Mouse (Mus musculus) stomach, embryonic 14.5 days (tissue): ENCODE results near the gene Myo10. TPM values are rescaled to one million over a fixed set of nuclear protein-coding genes. Genes with fewer than 3 reads are reported as not detected.

Experiments used
- ATAC-seq: fragments of 200-750 bp; cut with Nextera tagmentation; 2 replicates; pipeline ENCODE4 v1.8.0; 2017; ENCODE audit warnings: low read depth, moderate TSS enrichment; ENCODE audit not compliant: insufficient number of reproducible peaks, insufficient read depth, low FRiP score
- H3K27ac ChIP-seq: fragments of 300-500 bp; sonication (generic); 2 replicates; pipeline ENCODE4 v1.5.1; 2014; ENCODE audit warnings: mild to moderate bottlenecking, low read length, moderate library complexity, mixed read lengths
- H3K27me3 ChIP-seq: fragments of 300-500 bp; sonication (generic); 2 replicates; pipeline ENCODE4 v1.6.1; 2014; ENCODE audit warnings: low read length, control low read depth, mixed read lengths; ENCODE audit not compliant: control insufficient read depth, insufficient read depth
- H3K36me3 ChIP-seq: fragments of 300-500 bp; sonication (generic); 2 replicates; pipeline ENCODE4 v1.6.1; 2014; ENCODE audit warnings: mild to moderate bottlenecking, control low read depth, low read length, moderate library complexity, mixed read lengths; ENCODE audit not compliant: control insufficient read depth, insufficient read depth
- H3K4me1 ChIP-seq: fragments of 300-500 bp; sonication (generic); 2 replicates; pipeline ENCODE4 v1.6.1; 2014; ENCODE audit warnings: low read length, control low read depth, mixed read lengths; ENCODE audit not compliant: control insufficient read depth, insufficient read depth
- H3K4me2 ChIP-seq: fragments of 300-500 bp; sonication (generic); replicated peaks from 2 replicates; pipeline ENCODE4 v1.6.1; 2014; ENCODE audit warnings: low read depth, low read length, control low read depth
- H3K4me3 ChIP-seq: fragments of 300-500 bp; sonication (generic); 2 replicates; pipeline ENCODE4 v1.5.1; 2014; ENCODE audit warnings: low read depth, low read length, control low read depth
- H3K9ac ChIP-seq: fragments of 300-500 bp; sonication (generic); replicated peaks from 2 replicates; pipeline ENCODE4 v1.6.1; 2014; ENCODE audit warnings: low read depth, mild to moderate bottlenecking, control low read depth, low read length, moderate library complexity, mixed read lengths
- H3K9me3 ChIP-seq: fragments of 300-500 bp; sonication (generic); 2 replicates; pipeline ENCODE4 v1.6.1; 2016; ENCODE audit warnings: low read depth, low read length, control low read depth; ENCODE audit not compliant: control insufficient read depth
- WGBS: fragments of 180-500 bp; shearing (Covaris S2); extraction: QIAGEN DNeasy Blood & Tissue Kit; methylation state at CpG from one replicate; pipeline ENCODE4 v1.1.7; 2014; 5-methylcytosine and 5-hydroxymethylcytosine counted together
- polyA plus RNA-seq: library from polyadenylated mRNA; unstranded; fragments of >200 nt; fragmentation: Nextera tagmentation; extraction: Ambion mirVana; gene quantifications from 2 replicates; pipeline ENCODE4 v1.2.1, GENCODE M21; 2014

The Myo10 gene
- polyA plus RNA-seq, 1 experiment from 2014 or later: 48.0 TPM

DNA sequence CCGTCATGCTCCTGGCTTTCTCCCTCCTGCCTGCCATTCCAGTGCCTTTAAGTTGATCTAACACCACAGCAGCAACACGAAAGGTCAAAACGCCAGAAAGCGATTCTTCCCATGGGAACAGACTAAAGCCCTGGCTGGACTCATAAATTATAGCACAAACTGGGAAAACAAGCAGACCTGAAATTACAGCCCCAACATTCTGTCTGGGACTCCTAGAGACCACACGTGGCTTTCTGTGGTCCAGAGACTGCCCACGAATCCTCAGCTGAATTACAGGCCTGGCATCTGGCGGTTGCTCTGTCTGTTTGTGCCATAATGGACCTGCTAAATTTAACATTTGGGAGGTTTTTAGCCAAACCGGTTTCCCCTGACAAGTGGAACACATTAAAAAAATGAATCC, 171.8 kb downstream of the Myo10 start:
- Histone ChIP-seq H3K9ac (no peak overlapping the region), H3K27ac (no peak overlapping the region), H3K4me1 (no peaks in the 10 kb centered on the region), H3K9me3 (no peaks in the 10 kb centered on the region), H3K27me3 (no peaks in the 10 kb centered on the region), H3K36me3 (peaks cover 56% of the 10 kb centered on the region), H3K4me2 (no peak overlapping the region), H3K4me3 (no peak overlapping the region)
- ATAC-seq: no peak
- whole genome bisulfite sequencing: 87% methylated on average over 8 of the region's 8 CpGs

DNA sequence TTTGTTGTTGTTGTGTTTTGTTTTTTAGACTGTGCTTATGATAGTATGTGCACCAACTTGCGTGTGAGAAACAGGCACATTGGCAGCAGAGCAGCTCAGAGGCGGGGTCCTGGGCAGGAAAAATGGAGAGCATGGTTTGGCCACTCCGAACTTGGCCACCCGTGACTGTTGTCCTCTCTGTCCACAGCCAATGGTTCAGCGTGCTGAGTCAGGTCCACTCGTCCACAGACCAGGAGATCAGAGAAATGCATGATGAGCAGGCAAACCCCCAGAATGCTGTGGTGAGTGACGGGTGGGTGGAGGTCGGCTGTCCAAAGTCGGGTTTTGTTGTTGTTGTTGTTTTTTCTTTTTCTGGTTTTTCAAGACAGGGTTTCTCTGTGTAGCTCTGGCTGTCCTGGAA, 173.2 kb downstream of the Myo10 start:
- 96% methylated on average over 9 of the region's 9 CpGs for WGBS
- no peak overlapping the region for H3K27ac ChIP-seq
- H3K4me3 ChIP-seq: no peak overlapping the region
- H3K4me2 ChIP-seq: no peak overlapping the region
- H3K9me3 ChIP-seq: no peaks in the 10 kb centered on the region
- no peaks in the 10 kb centered on the region for H3K27me3 ChIP-seq
- H3K36me3 ChIP-seq: peaks cover 49% of the 10 kb centered on the region
- no peak for ATAC-seq
- H3K9ac ChIP-seq: no peak overlapping the region
- no peaks in the 10 kb centered on the region for H3K4me1 ChIP-seq

DNA sequence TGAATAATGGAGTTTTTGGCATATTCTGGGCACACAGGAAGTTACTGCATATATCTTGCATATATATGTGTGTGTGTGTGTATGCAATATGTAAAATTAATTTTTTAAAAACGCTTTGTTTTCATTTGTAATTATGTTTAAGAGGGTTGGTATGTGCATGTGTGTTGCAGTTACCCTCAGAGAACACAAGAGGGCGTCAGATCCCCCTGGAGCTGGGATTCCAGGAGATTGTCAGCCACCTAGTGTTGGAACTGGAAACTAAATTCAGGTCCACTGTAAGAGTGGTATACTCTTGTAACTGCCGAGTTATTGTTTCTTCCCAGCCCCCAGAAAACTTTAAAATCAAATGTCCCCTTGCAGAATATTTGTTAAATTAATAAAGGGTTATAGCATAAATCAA, 174.0 kb downstream of the Myo10 start:
- Histone ChIP-seq H3K4me1 (no peaks in the 10 kb centered on the region), H3K9ac (no peak overlapping the region), H3K27ac (no peak overlapping the region), H3K9me3 (no peaks in the 10 kb centered on the region), H3K36me3 (peaks cover 50% of the 10 kb centered on the region), H3K27me3 (no peaks in the 10 kb centered on the region), H3K4me3 (no peak overlapping the region), H3K4me2 (no peak overlapping the region)
- 66% methylated on average over 3 of the region's 3 CpGs for WGBS
- ATAC-seq: no peak

DNA sequence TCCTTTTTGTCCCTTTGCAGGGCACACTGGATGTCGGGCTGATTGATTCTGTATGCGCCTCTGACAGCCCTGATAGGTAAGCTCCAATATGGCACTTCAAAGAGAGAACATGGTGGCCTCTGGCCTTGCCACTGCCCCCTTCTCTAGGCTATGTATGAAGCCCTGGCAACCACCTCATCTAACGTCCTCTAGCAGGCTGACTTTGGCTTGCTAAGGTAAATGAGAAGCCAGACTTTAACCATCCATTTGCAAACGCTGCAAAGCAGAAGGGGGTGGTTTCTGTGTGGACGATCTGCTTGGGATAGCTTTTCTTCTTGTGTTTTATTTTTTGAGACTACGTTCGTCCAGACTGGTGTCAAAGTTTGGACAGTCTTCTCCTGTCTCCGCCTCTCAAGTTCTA, 174.9 kb downstream of the Myo10 start:
- Histone ChIP-seq H3K27me3 (no peaks in the 10 kb centered on the region), H3K4me1 (no peaks in the 10 kb centered on the region), H3K9ac (no peak overlapping the region), H3K4me3 (no peak overlapping the region), H3K27ac (no peak overlapping the region), H3K9me3 (no peaks in the 10 kb centered on the region), H3K4me2 (no peak overlapping the region), H3K36me3 (peaks cover 54% of the 10 kb centered on the region)
- 78% methylated on average over 8 of the region's 8 CpGs for WGBS
- no peak for ATAC-seq

DNA sequence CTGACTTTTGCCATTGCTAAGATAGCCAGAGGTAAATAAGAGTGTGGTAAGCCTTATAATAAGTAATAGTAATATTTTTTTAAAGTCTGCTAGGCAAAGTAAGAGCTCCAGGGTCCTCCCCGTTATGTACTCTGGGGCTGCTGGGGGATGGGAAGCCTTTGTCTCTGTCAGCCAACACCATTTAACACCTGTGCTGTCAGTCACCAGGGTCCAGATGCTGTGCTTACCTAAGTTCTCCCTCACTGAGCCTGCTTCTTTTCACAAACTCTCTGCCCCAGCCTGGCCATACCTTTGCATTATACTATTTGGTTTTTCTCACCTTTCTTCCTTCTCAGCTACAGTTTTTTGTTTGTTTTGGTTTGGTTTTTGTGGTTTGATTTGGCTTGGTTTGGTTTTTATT, 175.6 kb downstream of the Myo10 start:
- Histone ChIP-seq H3K9me3 (no peaks in the 10 kb centered on the region), H3K9ac (no peak overlapping the region), H3K27ac (no peak overlapping the region), H3K27me3 (no peaks in the 10 kb centered on the region), H3K4me2 (no peak overlapping the region), H3K4me3 (no peak overlapping the region), H3K4me1 (no peaks in the 10 kb centered on the region), H3K36me3 (peaks cover 56% of the 10 kb centered on the region)
- ATAC-seq: no peak
- 65% methylated on average over 1 of the region's 1 CpGs for WGBS

DNA sequence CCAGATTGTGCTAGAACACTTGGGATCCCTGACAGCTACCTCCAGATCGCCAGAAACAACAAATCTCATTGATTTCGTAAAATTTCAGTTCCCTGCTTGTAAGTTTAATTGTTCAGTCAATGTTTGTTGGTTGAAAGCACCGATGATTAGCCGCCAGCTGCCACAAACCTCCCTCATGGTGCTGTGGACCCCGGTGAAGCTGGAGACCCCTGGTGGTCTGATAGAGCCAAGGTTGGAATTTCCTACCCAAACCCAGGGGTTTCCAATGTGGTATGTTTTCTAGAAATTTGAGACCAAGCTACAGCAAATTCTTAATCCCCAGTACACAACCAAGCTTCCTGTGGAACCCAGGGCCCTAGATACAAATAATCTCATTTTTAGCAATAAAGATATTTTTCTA, 179.4 kb downstream of the Myo10 start:
- ATAC-seq: no peak
- H3K27ac ChIP-seq: no peak overlapping the region
- no peaks in the 10 kb centered on the region for H3K9me3 ChIP-seq
- no peak overlapping the region for H3K4me2 ChIP-seq
- no peaks in the 10 kb centered on the region for H3K4me1 ChIP-seq
- WGBS: 85% methylated on average over 5 of the region's 5 CpGs
- H3K27me3 ChIP-seq: no peaks in the 10 kb centered on the region
- no peak overlapping the region for H3K4me3 ChIP-seq
- H3K36me3 ChIP-seq: peaks cover 64% of the 10 kb centered on the region
- H3K9ac ChIP-seq: no peak overlapping the region

DNA sequence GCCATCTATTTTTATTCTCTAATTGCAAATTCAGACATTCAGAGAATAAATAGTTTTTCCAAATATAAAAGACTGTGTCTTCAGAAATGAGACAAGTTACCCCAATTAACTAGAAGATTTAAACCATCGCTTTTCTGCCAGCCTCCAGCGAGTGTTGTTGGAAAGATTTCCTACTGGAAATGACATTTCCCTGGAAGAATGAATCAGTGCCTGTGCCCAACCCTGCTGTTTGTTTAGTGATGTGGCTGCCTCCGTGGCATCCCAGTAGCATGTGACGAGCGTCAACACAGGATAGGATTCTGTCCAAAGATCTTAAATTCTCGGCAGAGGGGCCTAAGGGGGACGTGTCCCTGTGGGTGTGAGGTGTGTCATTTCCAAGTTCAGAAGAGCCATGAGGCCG, 179.9 kb downstream of the Myo10 start:
- no peak for ATAC-seq
- 87% methylated on average over 8 of the region's 8 CpGs for WGBS
- peaks cover 69% of the 10 kb centered on the region for H3K36me3 ChIP-seq
- no peak overlapping the region for H3K27ac ChIP-seq
- H3K9me3 ChIP-seq: no peaks in the 10 kb centered on the region
- H3K27me3 ChIP-seq: no peaks in the 10 kb centered on the region
- H3K4me3 ChIP-seq: no peak overlapping the region
- no peak overlapping the region for H3K9ac ChIP-seq
- H3K4me1 ChIP-seq: no peaks in the 10 kb centered on the region
- no peak overlapping the region for H3K4me2 ChIP-seq

DNA sequence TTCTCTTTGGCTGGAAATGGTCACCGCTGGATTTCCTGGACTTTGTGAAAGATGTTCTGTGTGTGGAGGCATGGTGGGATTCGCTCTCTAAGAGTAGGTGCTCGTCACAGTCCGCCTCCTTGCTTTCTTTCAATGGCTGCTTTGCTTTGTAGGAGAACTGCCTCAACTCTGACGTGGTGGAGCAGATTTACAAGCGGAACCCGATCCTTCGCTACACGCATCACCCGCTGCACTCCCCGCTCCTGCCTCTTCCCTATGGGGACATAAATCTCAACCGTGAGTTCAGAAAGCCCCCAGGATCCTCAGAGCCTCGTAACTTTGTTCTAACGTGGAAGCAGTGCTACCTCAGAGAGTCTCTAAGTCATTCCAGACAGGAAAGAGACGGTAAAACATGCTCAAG, 180.8 kb downstream of the Myo10 start:
- H3K27ac ChIP-seq: no peak overlapping the region

DNA sequence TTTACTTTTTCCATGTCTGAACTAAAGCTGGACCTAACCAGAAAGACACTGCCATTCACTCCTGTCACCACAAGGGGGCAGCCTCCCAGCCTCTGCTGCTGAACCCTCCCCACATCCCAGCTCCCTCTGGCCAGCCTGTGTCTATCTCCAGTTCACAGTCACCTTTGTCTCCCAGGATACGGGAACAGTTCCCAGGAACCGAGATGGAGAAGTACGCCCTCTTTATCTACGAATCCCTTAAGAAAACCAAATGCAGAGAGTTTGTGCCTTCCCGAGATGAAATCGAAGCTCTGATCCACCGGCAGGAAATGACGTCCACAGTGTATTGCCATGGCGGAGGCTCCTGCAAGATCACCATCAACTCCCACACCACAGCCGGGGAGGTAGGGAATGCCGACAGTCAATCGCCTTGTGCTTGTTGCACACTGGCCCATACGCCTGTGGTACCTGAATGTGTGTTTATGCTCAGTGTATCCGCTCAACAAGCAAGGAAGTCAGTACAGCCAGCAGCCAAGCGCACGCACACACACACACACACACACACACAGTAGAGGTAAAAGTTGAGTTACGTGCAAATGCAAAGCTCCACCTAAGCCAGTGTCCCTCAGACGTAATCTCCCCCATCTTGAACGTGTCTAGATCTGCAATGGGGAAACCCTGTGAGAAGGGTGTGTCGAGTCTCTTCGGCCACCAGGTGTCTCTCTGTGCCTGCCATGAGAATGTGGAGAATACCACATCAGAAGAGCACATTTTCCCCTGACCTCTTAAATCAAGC, 183.2 kb downstream of the Myo10 start:
- no peak for ATAC-seq
- 84% methylated on average over 21 of the region's 21 CpGs for WGBS

More for the DNA sequence above, 180.8 kb downstream of the Myo10 start:
- Histone ChIP-seq H3K4me3 (no peak overlapping the region), H3K36me3 (peaks cover 71% of the 10 kb centered on the region), H3K9ac (no peak overlapping the region), H3K27me3 (no peaks in the 10 kb centered on the region), H3K4me1 (no peaks in the 10 kb centered on the region), H3K4me2 (no peak overlapping the region), H3K9me3 (no peaks in the 10 kb centered on the region)
- ATAC-seq: no peak
- 86% methylated on average over 15 of the region's 15 CpGs for WGBS

More for the DNA sequence above, 183.2 kb downstream of the Myo10 start:
- no peaks in the 10 kb centered on the region for H3K9me3 ChIP-seq
- H3K27me3 ChIP-seq: no peaks in the 10 kb centered on the region
- no peak overlapping the region for H3K9ac ChIP-seq
- H3K36me3 ChIP-seq: peaks cover 72% of the 10 kb centered on the region
- H3K4me2 ChIP-seq: no peak overlapping the region
- no peaks in the 10 kb centered on the region for H3K4me1 ChIP-seq
- no peak overlapping the region for H3K4me3 ChIP-seq
- no peak overlapping the region for H3K27ac ChIP-seq
